Mouse (Mus musculus) layer of hippocampus, adult 2 months (tissue): ENCODE results near the gene Ufd1. TPM values are rescaled to one million over a fixed set of nuclear protein-coding genes. Genes with fewer than 3 reads are reported as not detected.

Experiments used
- DNase-seq, 2 experiments: peaks; one replicate each; pipeline ENCODE4 v3.0.0; 2022; ENCODE audit warnings: low spot score in 2 of 2
- H3K27ac ChIP-seq: fragments of 200-600 bp; 2 replicates; pipeline ENCODE4 v1.8.1; 2022
- H3K4me3 ChIP-seq: fragments of 200-600 bp; 2 replicates; pipeline ENCODE4 v1.8.1; 2022; ENCODE audit warnings: mild to moderate bottlenecking
- CTCF ChIP-seq: fragments of 200-600 bp; conservative IDR thresholded peaks from 2 replicates; pipeline ENCODE4 v1.8.1; 2022; ENCODE audit warnings: antibody characterized with exemption, mild to moderate bottlenecking, moderate library complexity
- total RNA-seq, 2 experiments: library from RNA; stranded (reverse); gene quantifications; 2 replicates each; pipeline ENCODE4 v1.2.3; 2021

The Ufd1 gene
- total RNA-seq, 2 experiments from 2014 or later = 111 TPM

DNA sequence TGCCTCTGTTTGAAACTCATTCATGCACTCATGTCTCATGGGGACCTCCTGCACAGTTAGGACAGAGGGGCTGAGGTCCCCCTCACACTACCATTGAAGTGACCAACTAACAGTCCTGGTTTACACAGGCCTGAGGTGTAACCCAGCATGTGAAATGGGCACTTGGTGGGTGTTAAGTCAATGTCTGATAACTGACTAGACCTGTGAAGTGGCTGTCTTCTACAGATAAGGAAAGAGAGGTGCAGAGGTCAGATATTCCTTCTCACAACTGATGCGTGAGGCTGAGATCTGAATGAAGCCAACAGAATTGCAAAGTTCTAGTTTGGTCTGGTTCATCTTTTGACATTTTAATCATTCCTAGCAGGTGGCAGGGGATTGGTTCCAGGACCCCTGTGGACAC lies 26.1 kb upstream of the Ufd1 start:
- DNase-seq = no peak
- no peak overlapping the region for H3K4me3 ChIP-seq
- no peak for TF ChIP-seq CTCF
- no peak overlapping the region for H3K27ac ChIP-seq

- Histone ChIP-seq H3K4me3 (no peak overlapping the region), H3K27ac (no peak overlapping the region)
- no peak for TF ChIP-seq CTCF
- DNase-seq = no peak
Measured at GRCm38 (mm10) chr16:18786652-18787051, 24.9 kb upstream of the Ufd1 start.

DNA sequence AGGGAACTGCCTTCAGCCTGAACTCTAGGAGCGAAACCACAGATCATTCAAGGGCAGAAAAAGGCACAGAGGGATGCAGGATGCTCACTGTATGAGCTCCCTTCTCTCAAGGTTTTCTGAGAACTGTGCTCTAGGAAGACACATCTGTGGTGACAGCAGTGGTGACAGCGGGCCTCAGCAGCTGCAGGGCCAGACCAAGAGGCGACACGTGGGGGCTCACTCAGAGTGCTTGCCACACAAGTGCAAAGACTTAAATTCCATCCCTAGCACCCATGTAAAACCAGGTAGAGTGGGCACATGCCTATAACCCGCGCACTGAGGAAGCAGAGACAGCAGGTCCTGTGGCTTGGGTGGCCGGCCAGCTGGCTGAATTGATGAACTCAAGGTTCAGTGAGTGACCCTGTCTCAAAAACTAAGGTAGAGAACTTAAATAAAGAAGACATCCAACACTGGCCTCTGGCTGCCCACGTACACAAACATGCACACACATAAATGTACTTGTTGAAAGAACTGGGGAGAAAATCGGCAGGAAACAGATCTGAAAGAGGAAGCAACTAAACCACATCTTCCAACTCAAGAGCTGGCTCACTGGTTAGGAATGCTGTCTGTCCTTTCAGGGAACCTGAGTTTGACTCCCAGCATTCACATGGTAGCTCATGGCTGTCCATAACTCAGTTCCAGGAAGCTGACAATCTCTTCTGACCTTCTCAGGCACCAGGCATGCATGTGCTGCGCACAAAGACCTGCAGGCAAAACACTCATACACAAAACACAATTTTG lies 22.8 kb upstream of the Ufd1 start:
- DNase-seq = no peak
- no peak overlapping the region for H3K4me3 ChIP-seq
- no peak for TF ChIP-seq CTCF
- H3K27ac ChIP-seq = no peak overlapping the region

- TF ChIP-seq CTCF = no peak
- DNase-seq = peak in 1 of 2 experiments; percentile 16
- Histone ChIP-seq H3K4me3 (no peak overlapping the region), H3K27ac (no peak overlapping the region)
Measured at GRCm38 (mm10) chr16:18795223-18795899, 16.2 kb upstream of the Ufd1 start.

GRCm38 (mm10) chr16:18796645-18797044 lies 14.9 kb upstream of the Ufd1 start:
- TF ChIP-seq CTCF = no peak
- H3K27ac ChIP-seq = no peak overlapping the region
- H3K4me3 ChIP-seq = no peak overlapping the region
- DNase-seq = no peak

DNA sequence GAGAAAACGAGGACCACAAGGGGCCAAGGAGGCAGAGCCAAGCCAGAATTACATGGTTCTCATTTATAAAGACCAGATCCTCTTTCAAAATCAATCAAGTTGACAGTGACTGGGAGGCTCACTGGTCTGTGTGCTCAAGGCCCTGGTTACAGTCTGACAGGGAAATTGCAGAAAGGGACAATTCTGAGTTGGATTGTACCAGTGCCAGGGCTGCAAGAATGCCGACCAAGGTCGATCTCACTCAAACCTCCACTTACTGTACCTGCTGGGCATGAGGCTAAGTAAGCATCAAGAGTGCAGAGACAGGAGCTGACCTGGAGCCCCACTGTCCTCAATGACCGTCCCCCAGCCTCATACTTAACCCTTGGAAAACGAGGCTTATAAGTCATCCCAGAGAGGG lies 13.4 kb upstream of the Ufd1 start:
- no peak overlapping the region for H3K4me3 ChIP-seq
- no peak for TF ChIP-seq CTCF
- no peak for DNase-seq
- no peak overlapping the region for H3K27ac ChIP-seq

GRCm38 (mm10) chr16:18798841-18799240 lies 12.7 kb upstream of the Ufd1 start:
- peak; percentile 99 for TF ChIP-seq CTCF
- peak; percentile 37 to 74 for DNase-seq
- Histone ChIP-seq H3K27ac (no peak overlapping the region), H3K4me3 (no peak overlapping the region)

DNA sequence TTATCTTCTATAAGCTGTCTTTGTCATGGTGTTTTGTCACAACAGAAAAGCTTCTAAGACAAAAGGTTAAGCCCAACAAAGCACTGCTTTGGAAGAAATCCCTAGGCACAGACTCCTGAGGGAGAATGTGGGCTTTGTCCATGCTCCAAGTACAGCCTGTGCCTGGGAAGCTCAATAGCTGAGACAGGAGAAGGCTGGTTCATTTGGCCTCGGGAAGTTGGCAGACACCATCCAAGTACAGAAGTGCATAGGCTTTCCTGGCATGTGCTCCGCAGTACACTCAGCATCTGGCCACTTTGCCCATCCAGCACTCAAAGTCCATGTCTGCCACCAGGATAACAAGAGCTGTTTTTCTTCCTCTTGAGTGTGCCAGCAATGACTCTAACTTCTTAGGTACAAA lies 5.8 kb upstream of the Ufd1 start:
- no peak for DNase-seq
- no peak overlapping the region for H3K4me3 ChIP-seq
- no peak for TF ChIP-seq CTCF
- no peak overlapping the region for H3K27ac ChIP-seq

DNA sequence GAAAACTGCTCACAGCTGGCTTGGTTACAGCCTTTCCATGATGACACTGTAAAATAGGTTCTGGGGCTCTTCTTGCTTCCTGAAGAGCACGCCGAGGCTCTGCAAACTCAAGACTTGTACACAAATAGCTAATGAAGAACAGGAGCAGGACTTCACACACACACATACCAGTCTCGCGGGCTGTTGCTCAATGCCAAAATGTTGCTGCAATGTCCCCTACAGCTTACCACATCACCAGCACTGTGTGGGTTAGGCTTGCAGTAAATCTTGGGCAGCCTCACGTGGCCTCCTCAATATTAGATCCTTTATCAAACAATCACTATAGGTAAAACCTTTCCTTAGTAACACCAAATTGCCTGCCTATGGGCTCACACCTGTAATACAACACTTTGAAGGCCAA lies 2.6 kb upstream of the Ufd1 start:
- H3K27ac ChIP-seq = no peak overlapping the region
- no peak for DNase-seq
- H3K4me3 ChIP-seq = no peak overlapping the region
- TF ChIP-seq CTCF = no peak

DNA sequence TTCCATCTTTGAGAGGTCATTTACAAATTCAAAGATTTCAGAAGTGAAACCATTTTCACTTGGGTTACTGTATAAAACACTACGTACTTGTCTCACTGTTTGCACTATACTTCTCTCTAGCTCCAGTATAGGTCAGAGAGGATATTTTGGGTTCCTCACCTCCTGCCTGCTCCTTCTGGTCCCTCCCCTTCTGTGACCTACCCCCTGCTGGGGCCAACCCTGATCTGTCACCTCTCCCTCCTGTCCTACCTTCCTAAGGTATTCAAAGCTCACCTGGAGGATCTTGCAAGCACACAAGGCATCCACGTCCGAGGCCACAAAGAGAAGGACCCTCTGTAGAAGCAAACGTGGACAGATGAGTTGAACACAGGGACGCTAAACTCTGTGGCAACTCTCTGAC lies 547 bp upstream of the Ufd1 start:
- Histone ChIP-seq H3K4me3 (peak overlapping the region; percentile 63), H3K27ac (no peak overlapping the region)
- TF ChIP-seq CTCF = no peak
- no peak for DNase-seq

DNA sequence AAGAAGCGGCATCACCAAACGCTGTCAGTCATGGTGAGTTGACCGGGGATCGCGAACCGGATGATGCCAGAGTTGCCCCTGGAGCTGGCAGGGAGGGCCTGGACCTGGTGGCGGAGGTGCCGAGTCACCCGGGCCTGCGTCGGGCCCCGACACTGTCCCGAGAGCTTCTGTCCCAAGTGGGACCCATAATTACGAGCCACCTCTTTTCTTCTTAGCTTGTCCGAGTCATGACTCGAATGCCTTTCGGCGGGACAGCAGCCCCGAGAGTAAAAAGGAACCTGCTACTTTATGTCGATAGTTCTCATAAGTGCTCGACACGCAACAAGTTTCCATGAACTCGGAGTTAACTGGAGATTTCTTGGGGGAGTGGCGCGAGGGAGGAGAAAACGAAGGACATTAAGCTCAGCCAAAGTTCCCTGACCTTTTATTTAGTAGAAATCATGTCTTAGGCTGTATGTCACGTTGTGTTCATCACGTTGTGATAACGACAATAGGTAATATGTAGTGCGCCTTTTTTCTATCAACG lies 869 bp downstream of the Ufd1 start:
- DNase-seq = no peak
- Histone ChIP-seq H3K27ac (peak overlapping the region; percentile 97), H3K4me3 (peak overlapping the region; percentile 63)
- no peak for TF ChIP-seq CTCF

DNA sequence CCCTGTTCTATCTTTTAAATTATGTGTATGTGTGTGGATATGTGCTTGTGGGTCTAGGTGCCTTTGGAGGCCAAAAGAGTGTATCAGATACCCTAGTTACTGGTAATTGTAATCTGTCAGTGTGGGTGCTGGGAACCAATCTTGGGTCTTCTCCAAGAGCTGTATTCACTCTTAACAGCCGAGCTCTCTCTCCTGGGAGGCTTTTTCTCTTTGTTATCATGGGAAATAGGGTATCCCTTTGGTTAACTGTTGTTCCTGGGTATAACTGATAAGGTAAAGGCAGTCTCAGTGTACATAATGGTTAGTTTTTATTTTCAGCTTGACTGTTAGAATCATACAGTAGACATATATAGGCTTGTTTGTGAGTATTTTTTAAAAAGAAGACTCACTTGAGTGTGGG lies 10.8 kb downstream of the Ufd1 start:
- no peak for DNase-seq
- TF ChIP-seq CTCF = no peak
- no peak overlapping the region for H3K4me3 ChIP-seq
- peak overlapping the region; percentile 73 for H3K27ac ChIP-seq

DNA sequence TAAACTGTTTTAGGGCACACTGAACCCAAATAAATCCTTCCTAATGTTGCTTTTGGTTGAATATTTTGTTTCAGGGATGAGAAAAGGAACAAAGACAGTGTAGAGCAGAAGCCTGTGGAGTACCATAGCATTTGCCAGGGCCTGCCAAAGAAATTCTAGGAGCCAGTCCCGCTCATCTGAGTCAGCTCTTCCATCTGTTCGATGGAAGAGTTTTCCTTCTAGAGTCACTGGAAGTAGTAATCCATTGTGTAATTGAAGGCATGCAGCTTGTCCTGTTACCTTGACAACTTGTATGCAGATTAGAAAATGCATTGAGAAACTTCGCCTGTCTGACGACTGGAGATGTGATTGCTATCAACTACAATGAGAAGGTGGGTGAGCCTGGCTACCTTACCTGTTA lies 11.3 kb downstream of the Ufd1 start:
- Histone ChIP-seq H3K4me3 (no peak overlapping the region), H3K27ac (peak overlapping the region; percentile 73)
- DNase-seq = peak; percentile 57 to 73
- no peak for TF ChIP-seq CTCF

DNA sequence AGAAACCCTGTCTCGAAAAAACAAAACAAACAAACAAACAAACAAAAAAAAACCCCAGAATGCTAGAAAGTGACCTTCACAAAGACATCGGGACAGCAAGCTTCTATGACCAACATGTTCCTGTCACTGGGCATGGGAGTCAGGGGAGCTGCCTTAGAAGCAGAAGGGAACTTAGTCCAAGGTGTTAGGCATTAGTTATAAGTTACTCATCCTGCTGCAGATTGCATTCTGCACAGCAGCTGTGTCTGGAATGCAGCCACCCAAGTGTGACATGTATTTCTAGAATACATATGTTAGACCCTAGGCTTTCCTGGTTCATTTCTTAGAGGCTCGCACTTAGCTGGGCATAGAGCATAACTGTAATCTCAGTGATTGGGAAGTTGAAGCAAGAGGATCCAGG lies 17.1 kb downstream of the Ufd1 start:
- no peak for TF ChIP-seq CTCF
- Histone ChIP-seq H3K4me3 (no peak overlapping the region), H3K27ac (no peak overlapping the region)
- no peak for DNase-seq
